Mouse (Mus musculus) forebrain, embryonic 13.5 days (tissue): ENCODE data around the gene Fcgrt. TPM values are rescaled to one million over a fixed set of nuclear protein-coding genes. Genes with fewer than 3 reads are reported as not detected.
A peak's percentile ranks its signal among the peaks of the same experiment; 100 is the strongest.
"Not testable (repeated sequence)": the region's sequence is repeated elsewhere in the genome, so short reads cannot be mapped to it uniquely, and the experiment has no call there.

Source experiments
- ATAC-seq: fragments of 200-750 bp; cut with Nextera tagmentation; 2 replicates; pipeline ENCODE4 v1.8.0; 2017
- H3K27ac ChIP-seq: fragments of 300-500 bp; sonication (generic); 2 replicates; pipeline ENCODE4 v1.5.1; 2015; ENCODE audit warnings: inconsistent platforms, mild to moderate bottlenecking, moderate library complexity
- H3K27me3 ChIP-seq: fragments of 300-500 bp; sonication (generic); 2 replicates; pipeline ENCODE4 v1.6.1; 2015; ENCODE audit warnings: mild to moderate bottlenecking, inconsistent platforms
- H3K36me3 ChIP-seq: fragments of 300-500 bp; sonication (generic); 2 replicates; pipeline ENCODE4 v1.6.1; 2015; ENCODE audit warnings: mild to moderate bottlenecking, inconsistent platforms; ENCODE audit not compliant: poor library complexity, severe bottlenecking
- H3K4me1 ChIP-seq: fragments of 300-500 bp; sonication (generic); 2 replicates; pipeline ENCODE4 v1.6.1; 2015; ENCODE audit warnings: inconsistent platforms
- H3K4me2 ChIP-seq: fragments of 300-500 bp; sonication (generic); 2 replicates; pipeline ENCODE4 v1.6.1; 2015; ENCODE audit warnings: inconsistent platforms, mild to moderate bottlenecking, moderate library complexity
- H3K4me3 ChIP-seq: fragments of 300-500 bp; sonication (generic); 2 replicates; pipeline ENCODE4 v1.5.1; 2015; ENCODE audit warnings: mild to moderate bottlenecking, inconsistent platforms
- H3K9ac ChIP-seq: fragments of 300-500 bp; sonication (generic); 2 replicates; pipeline ENCODE4 v1.6.1; 2015; ENCODE audit warnings: mild to moderate bottlenecking, inconsistent platforms
- H3K9me3 ChIP-seq: fragments of 300-500 bp; sonication (generic); replicated peaks from 2 replicates; pipeline ENCODE4 v1.6.1; 2016; ENCODE audit warnings: inconsistent platforms
- WGBS: fragments of 180-500 bp; shearing (Covaris S2); methylation state at CpG from one replicate; pipeline ENCODE4 v1.1.7; 2015; 5-methylcytosine and 5-hydroxymethylcytosine counted together
- polyA plus RNA-seq: library from polyadenylated mRNA; unstranded; fragments of >200 nt; fragmentation: Nextera tagmentation; extraction: Ambion mirVana; gene quantifications from 2 replicates; pipeline ENCODE4 v1.2.1, GENCODE M21; 2015

The Fcgrt gene
- polyA plus RNA-seq, 1 experiment from 2014 or later: 9.9 TPM

GRCm38 (mm10) chr7:45102940-45103585, 588 bp downstream of the Fcgrt start:
- 83% methylated on average over 9 of the region's 9 CpGs for WGBS
- Histone ChIP-seq H3K4me3 (no peak overlapping the region), H3K9me3 (no peaks in the 10 kb centered on the region), H3K4me1 (no peaks in the 10 kb centered on the region), H3K27ac (no peak overlapping the region), H3K4me2 (no peak overlapping the region), H3K27me3 (no peaks in the 10 kb centered on the region), H3K36me3 (no peaks in the 10 kb centered on the region), H3K9ac (no peak overlapping the region)
- no peak for ATAC-seq

- WGBS: 94% methylated on average over 11 of the region's 11 CpGs
Observed at GRCm38 (mm10) chr7:45102441-45102840, 1.2 kb downstream of the Fcgrt start.

GRCm38 (mm10) chr7:45100046-45100445, 3.6 kb downstream of the Fcgrt start:
- Histone ChIP-seq H3K4me2 (no peak overlapping the region), H3K9ac (no peak overlapping the region), H3K9me3 (no peaks in the 10 kb centered on the region), H3K4me3 (no peak overlapping the region), H3K27me3 (no peaks in the 10 kb centered on the region), H3K36me3 (no peaks in the 10 kb centered on the region), H3K27ac (no peak overlapping the region), H3K4me1 (no peaks in the 10 kb centered on the region)
- ATAC-seq: no peak
- WGBS: 92% methylated on average over 6 of the region's 6 CpGs

More at GRCm38 (mm10) chr7:45102441-45102840, 1.2 kb downstream of the Fcgrt start:
- Histone ChIP-seq H3K27ac (no peak overlapping the region), H3K9me3 (no peaks in the 10 kb centered on the region), H3K4me1 (no peaks in the 10 kb centered on the region), H3K27me3 (no peaks in the 10 kb centered on the region), H3K9ac (no peak overlapping the region), H3K4me3 (no peak overlapping the region), H3K4me2 (no peak overlapping the region), H3K36me3 (no peaks in the 10 kb centered on the region)
- no peak for ATAC-seq

- no peaks in the 10 kb centered on the region for H3K4me1 ChIP-seq
- ATAC-seq: no peak
- H3K9ac ChIP-seq: no peak overlapping the region
- H3K36me3 ChIP-seq: no peaks in the 10 kb centered on the region
- no peak overlapping the region for H3K4me3 ChIP-seq
- no peaks in the 10 kb centered on the region for H3K9me3 ChIP-seq
- H3K4me2 ChIP-seq: no peak overlapping the region
- no peak overlapping the region for H3K27ac ChIP-seq
- no peaks in the 10 kb centered on the region for H3K27me3 ChIP-seq
- 91% methylated on average over 8 of the region's 8 CpGs for WGBS
Observed at GRCm38 (mm10) chr7:45098541-45099240, 5.0 kb downstream of the Fcgrt start.

- Histone ChIP-seq H3K36me3 (no peaks in the 10 kb centered on the region), H3K9ac (no peak overlapping the region), H3K27ac (no peak overlapping the region), H3K9me3 (no peaks in the 10 kb centered on the region), H3K4me1 (peaks cover 6% of the 10 kb centered on the region; the same call in 1 of the 2 replicates), H3K27me3 (no peaks in the 10 kb centered on the region), H3K4me2 (no peak overlapping the region), H3K4me3 (no peak overlapping the region)
- no peak for ATAC-seq
- 54% methylated on average over 6 of the region's 6 CpGs for WGBS
Observed at GRCm38 (mm10) chr7:45097479-45097878, 6.2 kb downstream of the Fcgrt start.

GRCm38 (mm10) chr7:45095965-45096364, 7.7 kb downstream of the Fcgrt start:
- H3K4me1 ChIP-seq: peaks cover 17% of the 10 kb centered on the region
- H3K36me3 ChIP-seq, H3K9ac ChIP-seq, ATAC-seq, H3K27me3 ChIP-seq, H3K4me3 ChIP-seq, H3K9me3 ChIP-seq, H3K27ac ChIP-seq, H3K4me2 ChIP-seq: not testable (repeated sequence)
- WGBS: 90% methylated on average over 14 of the region's 14 CpGs

- 87% methylated on average over 6 of the region's 6 CpGs for WGBS
- Histone ChIP-seq H3K27ac (no peak overlapping the region), H3K4me2 (no peak overlapping the region), H3K4me3 (no peak overlapping the region), H3K9me3 (no peaks in the 10 kb centered on the region), H3K27me3 (no peaks in the 10 kb centered on the region), H3K9ac (no peak overlapping the region), H3K36me3 (no peaks in the 10 kb centered on the region), H3K4me1 (peaks cover 19% of the 10 kb centered on the region)
- ATAC-seq: no peak
Observed at GRCm38 (mm10) chr7:45095367-45095766, 8.3 kb downstream of the Fcgrt start.

GRCm38 (mm10) chr7:45094121-45094520, 9.5 kb downstream of the Fcgrt start:
- Histone ChIP-seq H3K27me3 (no peaks in the 10 kb centered on the region), H3K27ac (no peak overlapping the region), H3K4me1 (peaks cover 19% of the 10 kb centered on the region), H3K9ac (no peak overlapping the region), H3K4me2 (no peak overlapping the region), H3K4me3 (no peak overlapping the region), H3K36me3 (no peaks in the 10 kb centered on the region), H3K9me3 (no peaks in the 10 kb centered on the region)
- WGBS: 80% methylated on average over 7 of the region's 7 CpGs
- no peak for ATAC-seq

- 37% methylated on average over 18 of the region's 18 CpGs for WGBS
- H3K4me3 ChIP-seq: no peak overlapping the region
- peaks cover 1% of the 10 kb centered on the region; the same call in 1 of the 2 replicates for H3K36me3 ChIP-seq
- H3K27ac ChIP-seq: no peak overlapping the region
- H3K4me2 ChIP-seq: no peak overlapping the region
- peaks cover 19% of the 10 kb centered on the region for H3K4me1 ChIP-seq
- no peak overlapping the region for H3K9ac ChIP-seq
- no peaks in the 10 kb centered on the region for H3K9me3 ChIP-seq
- no peaks in the 10 kb centered on the region for H3K27me3 ChIP-seq
- ATAC-seq: no peak
Observed at GRCm38 (mm10) chr7:45093516-45093905, 10.1 kb downstream of the Fcgrt start.

GRCm38 (mm10) chr7:45092828-45093515, 10.7 kb downstream of the Fcgrt start:
- H3K27ac ChIP-seq: no peak overlapping the region
- H3K4me2 ChIP-seq: no peak overlapping the region
- WGBS: 67% methylated on average over 12 of the region's 12 CpGs

GRCm38 (mm10) chr7:45092048-45092447, 11.6 kb downstream of the Fcgrt start, which contains the start of gene Rcn3:
Gene Rcn3, minus strand, starts transcription at chr7:45092221.
- peak within 1 kb of the TSS; percentile 19; the same call in 1 of the 2 replicates for H3K27ac ChIP-seq
- ATAC-seq: peak; percentile 96
- peak within 1 kb of the TSS; percentile 66 for H3K4me2 ChIP-seq
- H3K4me3 ChIP-seq: peak within 1 kb of the TSS; percentile 43
- H3K27me3 ChIP-seq: no peaks in the 10 kb centered on the region
- H3K9me3 ChIP-seq: no peaks in the 10 kb centered on the region
- H3K36me3 ChIP-seq: peaks cover 15% of the 10 kb centered on the region
- H3K9ac ChIP-seq: peak within 1 kb of the TSS; percentile 66
- peaks cover 19% of the 10 kb centered on the region for H3K4me1 ChIP-seq
- under 1% methylated on average over 16 of the region's 16 CpGs for WGBS

More at GRCm38 (mm10) chr7:45092828-45093515, 10.7 kb downstream of the Fcgrt start:
- Histone ChIP-seq H3K9ac (no peak overlapping the region), H3K4me1 (peaks cover 19% of the 10 kb centered on the region), H3K36me3 (peaks cover 7% of the 10 kb centered on the region; the same call in 1 of the 2 replicates), H3K4me3 (no peak overlapping the region), H3K9me3 (no peaks in the 10 kb centered on the region), H3K27me3 (no peaks in the 10 kb centered on the region)
- ATAC-seq: no peak
